Comparison of ENCODE assay signal across 8 mouse cellular contexts in the genomic region with DNA sequence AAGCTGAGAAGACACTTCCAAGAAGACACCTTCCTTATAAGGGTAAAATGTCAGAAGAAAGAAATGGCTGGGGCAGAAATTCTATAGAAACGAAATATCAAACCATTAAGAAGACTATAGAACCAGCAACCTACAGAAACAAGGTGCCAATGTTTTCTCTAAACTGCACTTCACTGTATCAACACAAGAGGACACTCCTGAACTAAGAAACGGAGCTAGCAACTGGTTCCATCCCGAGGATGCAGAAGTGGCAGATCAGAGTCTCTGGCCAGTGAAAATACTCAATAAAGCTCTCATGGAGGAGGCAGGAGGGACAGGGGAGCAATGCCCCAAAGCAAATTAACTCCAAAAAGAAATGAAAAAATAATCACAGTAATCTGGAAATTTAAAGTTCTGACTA. TPM values are rescaled to one million over a fixed set of nuclear protein-coding genes. Genes with fewer than 3 reads are reported as not detected.
DNase-seq lines count a peak whose midpoint lies in the region; TF ChIP-seq lines count a peak whose summit lies in the region.

No protein-coding gene starts in this region.

- intact Hi-C loops in left cerebral cortex, postnatal 14 days (cut with DNase I) = loop anchor here (5.0 kb wide), 1 partner anchor 68 kb away; no protein-coding TSS in a partner anchor
- intact Hi-C loops in left cerebral cortex, postnatal 36 days (cut with DNase I) = loop anchor here (5.0 kb wide), 1 partner anchor 68 kb away; no protein-coding TSS in a partner anchor

- peak; percentile 60; the same call in 1 of the 2 replicates for TF ChIP-seq CTCF in cerebellum, adult 2 months (IDR thresholded peaks at IDR 0.05; ENCODE audit: borderline replicate concordance, insufficient read depth, low read depth, low read length)
- peak; percentile 39 to 88 (median 67); a peak in 5 of 6 replicates for TF ChIP-seq CTCF in MEL (IDR thresholded peaks at IDR 0.05 in 2 of 3, conservative IDR thresholded peaks at IDR 0.05 in 1 of 3; ENCODE audit: control insufficient read depth in 1 of 3, insufficient read depth in 1 of 3, low read depth in 2 of 3, low read length in 3 of 3, poor library complexity in 1 of 3, severe bottlenecking in 1 of 3)

- no peak for TF ChIP-seq POLR2A in cerebellum, adult 2 months (IDR thresholded peaks at IDR 0.05; ENCODE audit: borderline replicate concordance, insufficient read depth, low read length)
- TF ChIP-seq POLR2A in MEL (IDR thresholded peaks at IDR 0.05; ENCODE audit: control insufficient read depth in 1 of 2, insufficient read depth in 1 of 2, low read depth in 1 of 2, low read length in 2 of 2, poor library complexity in 1 of 2) = no peak

- H3K9ac ChIP-seq in MEL (ENCODE audit: control insufficient read depth, low read depth, low read length, poor library complexity, severe bottlenecking) = no peak overlapping the region

- DNase-seq in cerebellum, adult 2 months = peak in 1 of 2 experiments; percentile 21
- no peak for DNase-seq in cerebellum, adult 11-12 months
- peak; percentile 49 to 67 for DNase-seq in left cerebral cortex, postnatal 14 days (ENCODE audit: low spot score in 2 of 2)
- no peak for DNase-seq in left cerebral cortex, postnatal 36 days (ENCODE audit: low spot score in 2 of 2)
- DNase-seq in MEL (ENCODE audit: low read depth, low spot score) = peak; percentile 69
- peak; percentile 59 for DNase-seq in induced T-regulatory cell, adult 2 months (ENCODE audit: low read depth)
- no peak for DNase-seq in urinary bladder, adult 2 months (ENCODE audit: low spot score)
- no peak for DNase-seq in right cerebral cortex, postnatal 25 days

- H3K9me3 ChIP-seq in MEL (replicated peaks; ENCODE audit: insufficient read depth, low read length) = no peaks in the 10 kb centered on the region

- no peaks in the 10 kb centered on the region for H3K36me3 ChIP-seq in MEL (ENCODE audit: control insufficient read depth in 1 of 2, insufficient read depth in 2 of 2, low read length in 2 of 2)

- TF ChIP-seq RAD21 in MEL (IDR thresholded peaks at IDR 0.05; ENCODE audit: low read depth, low read length) = peak; percentile 95

- no peak overlapping the region for H3K27ac ChIP-seq in cerebellum, adult 2 months (ENCODE audit: insufficient read depth, low read length)
- no peak overlapping the region for H3K27ac ChIP-seq in MEL (ENCODE audit: control insufficient read depth, low read depth, low read length)

- TF ChIP-seq EP300 in MEL (IDR thresholded peaks at IDR 0.05; ENCODE audit: low read depth in 1 of 2, low read length in 2 of 2) = no peak

- H3K4me1 ChIP-seq in cerebellum, adult 2 months (ENCODE audit: control insufficient read depth, insufficient read depth, low read length) = no peaks in the 10 kb centered on the region
- no peaks in the 10 kb centered on the region for H3K4me1 ChIP-seq in MEL (ENCODE audit: control insufficient read depth in 1 of 2, insufficient read depth in 2 of 2, low read length in 2 of 2)

- H3K4me3 ChIP-seq in cerebellum, adult 2 months (replicated peaks; ENCODE audit: insufficient read depth, low read depth, low read length) = no peak overlapping the region
- H3K4me3 ChIP-seq in MEL (ENCODE audit: control insufficient read depth in 1 of 2, insufficient read depth in 1 of 2, low read depth in 2 of 2, low read length in 2 of 2) = no peak overlapping the region

- H3K27me3 ChIP-seq in cerebellum, adult 2 months (ENCODE audit: control insufficient read depth, insufficient read depth, low read length) = no peaks in the 10 kb centered on the region
- peaks cover 8 to 9% of the 10 kb centered on the region in 2 experiments for H3K27me3 ChIP-seq in MEL (ENCODE audit: control insufficient read depth in 1 of 2, insufficient read depth in 2 of 2, low read length in 2 of 2)

- 19% methylated on average over 3 of the region's 3 CpGs for WGBS in cerebellum, adult 2 months

- no peaks in the 10 kb centered on the region for H3K79me2 ChIP-seq in MEL (ENCODE audit: control insufficient read depth, insufficient read depth, low read length, poor library complexity)

TF ChIP-seq in MEL, 35 proteins besides CTCF, POLR2A, EP300 and RAD21:
- TF ChIP-seq ETS1 (IDR thresholded peaks at IDR 0.05; ENCODE audit: low read depth, low read length) = no peak
- TF ChIP-seq USF1 (IDR thresholded peaks at IDR 0.05; ENCODE audit: low read depth, low read length) = no peak
- no peak for TF ChIP-seq KAT2A (conservative IDR thresholded peaks at IDR 0.05; ENCODE audit: low read depth, low read length)
- peak; percentile 87 for TF ChIP-seq SMC3 (IDR thresholded peaks at IDR 0.05; ENCODE audit: low read depth, low read length)
- no peak for TF ChIP-seq ELF1 (IDR thresholded peaks at IDR 0.05; ENCODE audit: low read depth, low read length)
- TF ChIP-seq POLR2AphosphoS2 (IDR thresholded peaks at IDR 0.05; ENCODE audit: low read length) = no peak
- no peak for TF ChIP-seq MAFK (IDR thresholded peaks at IDR 0.05; ENCODE audit: borderline replicate concordance, low read depth, low read length)
- TF ChIP-seq GATA1 (IDR thresholded peaks at IDR 0.05; ENCODE audit: low read depth, low read length) = no peak
- no peak for TF ChIP-seq ZMIZ1 (IDR thresholded peaks at IDR 0.05; ENCODE audit: low read depth, low read length)
- TF ChIP-seq GABPA (IDR thresholded peaks at IDR 0.05; ENCODE audit: low read depth, low read length) = no peak
- peak; percentile 79 for TF ChIP-seq ZC3H11A (IDR thresholded peaks at IDR 0.05; ENCODE audit: low read depth, low read length)
- no peak for TF ChIP-seq TBP (IDR thresholded peaks at IDR 0.05; ENCODE audit: low read depth, low read length)

RNA-seq across cellular contexts. Expression of gene Acbd7, which starts 13.0 kb away (rescaled TPM):
- 1.4 TPM in 2 replicates for polyA plus RNA-seq in cerebellum, adult 2 months (2012; rRNA removed)
- total RNA-seq in left cerebral cortex, postnatal 14 days (2021) = 1 to 10 TPM in 1 of 2 experiments, not detected in 1; 1.2 TPM
- 1 to 10 TPM in 1 of 2 experiments, not detected in 1; 1.8 TPM for total RNA-seq in left cerebral cortex, postnatal 36 days (2021)
- 3.7 and 5.7 TPM in 2 replicates for total RNA-seq in MEL (2012; rRNA removed)
- polyA plus RNA-seq in MEL (2012; ENCODE audit: insufficient read depth in 1 of 2, insufficient read length in 2 of 2, low read depth in 1 of 2, low replicate concordance in 2 of 2, missing spikeins in 1 of 2) = 1 to 10 TPM in 1 of 2 experiments, not detected in 1; 2.9 TPM
- 0.34 TPM in 1 of 2 replicates, not detected in the other for polyA plus RNA-seq in urinary bladder, adult 2 months (2012; rRNA removed)

RNA-seq across cellular contexts. Expression of gene Rpp38, which starts 16.5 kb away (rescaled TPM):
- 12.7 and 13.5 TPM in 2 replicates for polyA plus RNA-seq in cerebellum, adult 2 months (2012; rRNA removed)
- total RNA-seq in left cerebral cortex, postnatal 14 days (2021) = 1 to 10 TPM; 7.9 to 8.4 TPM
- 1 to 10 TPM; 7.9 to 8.6 TPM for total RNA-seq in left cerebral cortex, postnatal 36 days (2021)
- total RNA-seq in MEL (2012; rRNA removed) = 13.6 and 16.6 TPM in 2 replicates
- polyA plus RNA-seq in MEL (2012; ENCODE audit: insufficient read depth in 1 of 2, insufficient read length in 2 of 2, low read depth in 1 of 2, low replicate concordance in 2 of 2, missing spikeins in 1 of 2) = 1 to 10 TPM in 1 of 2 experiments, not detected in 1; 9.9 TPM
- polyA plus RNA-seq in urinary bladder, adult 2 months (2012; rRNA removed) = 14.8 and 19.9 TPM in 2 replicates

RNA-seq across cellular contexts. Expression of gene Olah, which starts 48.1 kb away (rescaled TPM):
- polyA plus RNA-seq in cerebellum, adult 2 months (2012; rRNA removed) = 0.06 TPM in 1 of 2 replicates, not detected in the other
- not detected for total RNA-seq in left cerebral cortex, postnatal 14 days (2021)
- total RNA-seq in left cerebral cortex, postnatal 36 days (2021) = not detected
- total RNA-seq in MEL (2012; rRNA removed) = not detected in 2 replicates
- not detected for polyA plus RNA-seq in MEL (2012; ENCODE audit: insufficient read depth in 1 of 2, insufficient read length in 2 of 2, low read depth in 1 of 2, low replicate concordance in 2 of 2, missing spikeins in 1 of 2)
- polyA plus RNA-seq in urinary bladder, adult 2 months (2012; rRNA removed) = not detected in 2 replicates

Comparison
In these comparisons a context has a peak if more than half of its experiments do, and no peak if none do; other contexts are left out.
1. DNase-seq: peak in left cerebral cortex, postnatal 14 days (2 of 2), MEL (single experiment) and induced T-regulatory cell, adult 2 months (single experiment); none in cerebellum, adult 11-12 months (single experiment), left cerebral cortex, postnatal 36 days (0 of 2), urinary bladder, adult 2 months (single experiment) and right cerebral cortex, postnatal 25 days (single experiment).